Mouse (Mus musculus) CH12.LX (cell line): Measurements from ENCODE around the gene Hist1h4a. TPM values are rescaled to one million over a fixed set of nuclear protein-coding genes. Genes with fewer than 3 reads are reported as not detected.

ENCODE experiments used
- DNase-seq: peaks from one replicate; pipeline ENCODE4 v3.0.0-alpha.2; 2013; ENCODE audit errors: extremely low read depth
- H3K27ac ChIP-seq: 2 replicates; pipeline ENCODE4 v1.5.1; 2012; ENCODE audit warnings: low read depth, mild to moderate bottlenecking, control low read depth, moderate library complexity; ENCODE audit not compliant: insufficient read depth
- H3K27me3 ChIP-seq: replicated peaks from 2 replicates; pipeline ENCODE3; 2012; ENCODE audit warnings: inconsistent platforms
- H3K36me3 ChIP-seq, 2 experiments: replicated peaks in 1 of 2; 2 replicates each; pipeline versions ENCODE3 to v1.6.1; 2012; ENCODE audit warnings: inconsistent platforms in 1 of 2, low read length in 1 of 2, mild to moderate bottlenecking in 1 of 2, mixed read lengths in 1 of 2, moderate library complexity in 1 of 2; ENCODE audit not compliant: control insufficient read depth in 1 of 2, insufficient read depth in 1 of 2
- H3K4me1 ChIP-seq, 2 experiments: 2 replicates each; pipeline ENCODE4 v1.6.1; 2012; ENCODE audit warnings: inconsistent platforms in 1 of 2, moderate library complexity in 1 of 2; ENCODE audit not compliant: insufficient read depth in 2 of 2, control insufficient read depth in 1 of 2
- H3K4me2 ChIP-seq: 2 replicates; pipeline ENCODE4 v1.6.1; 2012; ENCODE audit warnings: low read depth, mild to moderate bottlenecking, control low read depth; ENCODE audit not compliant: poor library complexity, insufficient read depth, severe bottlenecking
- H3K4me3 ChIP-seq, 3 experiments: fragments of 150-350 bp in 1 of 3; sonication (generic) in 1 of 3; replicated peaks in 1 of 3; 2 replicates each; pipeline versions ENCODE3 to v1.5.1; 2011 to 2012; ENCODE audit warnings: low read depth in 2 of 3, low read length in 2 of 3, mild to moderate bottlenecking in 2 of 3, moderate library complexity in 2 of 3, control low read depth in 1 of 3, improper control_type of control experiment in 1 of 3, inconsistent platforms in 1 of 3, mixed read lengths in 1 of 3; ENCODE audit not compliant: poor library complexity in 1 of 3
- H3K79me2 ChIP-seq: replicated peaks from 2 replicates; pipeline ENCODE4 v1.6.1; 2012; ENCODE audit warnings: mild to moderate bottlenecking, moderate library complexity; ENCODE audit not compliant: control insufficient read depth, poor library complexity, insufficient read depth, severe bottlenecking; ENCODE audit errors: extremely low read depth
- H3K9ac ChIP-seq: 2 replicates; pipeline ENCODE4 v1.6.1; 2012; ENCODE audit warnings: low read depth, mild to moderate bottlenecking, control low read depth, moderate library complexity; ENCODE audit not compliant: insufficient read depth
- H3K9me3 ChIP-seq: replicated peaks from 2 replicates; pipeline ENCODE3; 2012; ENCODE audit warnings: low read length, inconsistent platforms, mixed read lengths
- BHLHE40 ChIP-seq: IDR thresholded peaks from 2 replicates; pipeline ENCODE4 v1.6.1; 2011; ENCODE audit warnings: mild to moderate bottlenecking, low read depth, low read length, improper control_type of control experiment
- CHD1 ChIP-seq: IDR thresholded peaks from 2 replicates; pipeline ENCODE4 v1.6.1; 2012; ENCODE audit warnings: low read depth, low read length, improper control_type of control experiment, inconsistent platforms
- CHD2 ChIP-seq: IDR thresholded peaks from 2 replicates; pipeline ENCODE4 v1.6.1; 2011; ENCODE audit warnings: low read length, improper control_type of control experiment
- E2F4 ChIP-seq: IDR thresholded peaks from 2 replicates; pipeline ENCODE4 v1.6.1; 2011; ENCODE audit warnings: low read depth, low read length, improper control_type of control experiment; ENCODE audit not compliant: insufficient replicate concordance
- ELF1 ChIP-seq: IDR thresholded peaks from 2 replicates; pipeline ENCODE4 v1.6.1; 2014; ENCODE audit warnings: low read depth, mild to moderate bottlenecking, inconsistent platforms, low read length, improper control_type of control experiment
- EP300 ChIP-seq: IDR thresholded peaks from 2 replicates; pipeline ENCODE4 v1.6.1; 2011; ENCODE audit warnings: low read length, improper control_type of control experiment
- GABPA ChIP-seq: IDR thresholded peaks from 2 replicates; pipeline ENCODE4 v1.6.1; 2012; ENCODE audit warnings: low read depth, low read length, improper control_type of control experiment, inconsistent platforms; ENCODE audit not compliant: insufficient replicate concordance
- HCFC1 ChIP-seq: IDR thresholded peaks from 2 replicates; pipeline ENCODE4 v1.6.1; 2012; ENCODE audit warnings: low read depth, mild to moderate bottlenecking, inconsistent platforms, low read length, improper control_type of control experiment
- JUN ChIP-seq: IDR thresholded peaks from 2 replicates; pipeline ENCODE4 v1.6.1; 2011; ENCODE audit warnings: low read depth, mild to moderate bottlenecking, low read length, improper control_type of control experiment, moderate library complexity; ENCODE audit not compliant: insufficient read depth
- KAT2A ChIP-seq: IDR thresholded peaks from 2 replicates; pipeline ENCODE4 v1.6.1; 2012; ENCODE audit warnings: low read length, improper control_type of control experiment, inconsistent platforms; ENCODE audit not compliant: insufficient replicate concordance
- MAFK ChIP-seq: IDR thresholded peaks from 2 replicates; pipeline ENCODE4 v1.6.1; 2011; ENCODE audit warnings: low read length, improper control_type of control experiment; ENCODE audit not compliant: insufficient replicate concordance
- MAX ChIP-seq: IDR thresholded peaks from 2 replicates; pipeline ENCODE4 v1.6.1; 2011; ENCODE audit warnings: low read length, improper control_type of control experiment
- MAZ ChIP-seq: IDR thresholded peaks from 2 replicates; pipeline ENCODE4 v1.6.1; 2012; ENCODE audit warnings: low read depth, mild to moderate bottlenecking, inconsistent platforms, low read length, improper control_type of control experiment, moderate library complexity
- MEF2A ChIP-seq: IDR thresholded peaks from 2 replicates; pipeline ENCODE4 v1.6.1; 2014; ENCODE audit warnings: low read depth, mild to moderate bottlenecking, inconsistent platforms, low read length, improper control_type of control experiment, borderline replicate concordance
- MYC ChIP-seq: IDR thresholded peaks from 2 replicates; pipeline ENCODE4 v1.6.1; 2011; ENCODE audit warnings: low read depth, mild to moderate bottlenecking, improper control_type of control experiment, low read length
- NELFE ChIP-seq: IDR thresholded peaks from 2 replicates; pipeline ENCODE4 v1.6.1; 2011; ENCODE audit warnings: low read depth, low read length, improper control_type of control experiment
- NRF1 ChIP-seq: IDR thresholded peaks from 2 replicates; pipeline ENCODE4 v1.6.1; 2014; ENCODE audit warnings: low read depth, mild to moderate bottlenecking, inconsistent platforms, low read length, improper control_type of control experiment, moderate library complexity
- PAX5 ChIP-seq: IDR thresholded peaks from 2 replicates; pipeline ENCODE4 v1.6.1; 2012; ENCODE audit warnings: low read length, inconsistent platforms, mixed read lengths
- POLR2A ChIP-seq: IDR thresholded peaks from 2 replicates; pipeline ENCODE4 v1.6.1; 2011; ENCODE audit warnings: low read depth, mild to moderate bottlenecking, improper control_type of control experiment, low read length
- POLR2AphosphoS2 ChIP-seq: IDR thresholded peaks from 2 replicates; pipeline ENCODE4 v1.6.1; 2011; ENCODE audit warnings: low read depth, low read length, improper control_type of control experiment
- RCOR1 ChIP-seq: conservative IDR thresholded peaks from 2 replicates; pipeline ENCODE4 v1.6.1; 2012; ENCODE audit warnings: low read depth, mild to moderate bottlenecking, inconsistent platforms, low read length, improper control_type of control experiment
- SIN3A ChIP-seq: IDR thresholded peaks from 2 replicates; pipeline ENCODE4 v1.6.1; 2012; ENCODE audit warnings: low read length, improper control_type of control experiment, inconsistent platforms
- SMC3 ChIP-seq: IDR thresholded peaks from 2 replicates; pipeline ENCODE4 v1.6.1; 2011; ENCODE audit warnings: low read depth, low read length, improper control_type of control experiment
- TBP ChIP-seq: conservative IDR thresholded peaks from 2 replicates; pipeline ENCODE4 v1.6.1; 2011; ENCODE audit warnings: low read depth, low read length, improper control_type of control experiment
- TCF12 ChIP-seq: IDR thresholded peaks from 2 replicates; pipeline ENCODE4 v1.6.1; 2014; ENCODE audit warnings: low read depth, mild to moderate bottlenecking, inconsistent platforms, low read length, improper control_type of control experiment
- UBTF ChIP-seq: IDR thresholded peaks from 2 replicates; pipeline ENCODE4 v1.6.1; 2012; ENCODE audit warnings: low read depth, mild to moderate bottlenecking, inconsistent platforms, low read length, improper control_type of control experiment, moderate library complexity
- USF2 ChIP-seq: conservative IDR thresholded peaks from 2 replicates; pipeline ENCODE4 v1.6.1; 2011; ENCODE audit warnings: low read depth, low read length, improper control_type of control experiment
- ZC3H11A ChIP-seq: IDR thresholded peaks from 2 replicates; pipeline ENCODE4 v1.6.1; 2012; ENCODE audit warnings: low read depth, mild to moderate bottlenecking, inconsistent platforms, low read length, improper control_type of control experiment
- ZKSCAN1 ChIP-seq: IDR thresholded peaks from 2 replicates; pipeline ENCODE4 v1.6.1; 2012; ENCODE audit warnings: low read depth, inconsistent platforms, low read length, improper control_type of control experiment, borderline replicate concordance
- ZMIZ1 ChIP-seq: IDR thresholded peaks from 2 replicates; pipeline ENCODE4 v1.6.1; 2012; ENCODE audit warnings: low read depth, mild to moderate bottlenecking, inconsistent platforms, low read length, improper control_type of control experiment
- ZNF384 ChIP-seq: IDR thresholded peaks from 2 replicates; pipeline ENCODE4 v1.6.1; 2012; ENCODE audit warnings: low read depth, low read length, improper control_type of control experiment, inconsistent platforms
- dilution Hi-C: fragments of 300-500 bp; cut with MboI; formaldehyde crosslinking; loops from 2 replicates; pipeline ENCODE4 v1.14.3; 2020; ENCODE audit warnings: low sequenced_read_pairs; ENCODE audit not compliant: extremely low pct_unique_long_range_greater_than_20kb, extremely low pct_ligation_motif_present
- in situ Hi-C: fragments of 300-500 bp; cut with MboI; formaldehyde crosslinking; loops from 3 replicates; pipeline ENCODE4 v1.14.3; 2019; ENCODE audit warnings: low sequenced_read_pairs, low pct_ligation_motif_present, low pct_unique_long_range_greater_than_20kb, mixed read lengths
- polyA plus RNA-seq: library from polyadenylated mRNA; unstranded; fragments of >175 nt; gene quantifications from 2 replicates; pipeline ENCODE4 v1.2.1, GENCODE M21; 2012; ENCODE audit warnings: low read depth; ENCODE audit not compliant: insufficient read length
- total RNA-seq, 2 experiments: library from RNA; depleted of rRNA; stranded (reverse); fragments of 300-350 nt in 1 of 2; fragments of >200 nt in 1 of 2; gene quantifications; 2 replicates each; pipeline ENCODE4 v1.2.3; 2012 to 2014

Gene Hist1h4a
- total and polyA plus RNA-seq, 3 experiments, result 4.4 to 1,215 (median 18.4) TPM

DNA sequence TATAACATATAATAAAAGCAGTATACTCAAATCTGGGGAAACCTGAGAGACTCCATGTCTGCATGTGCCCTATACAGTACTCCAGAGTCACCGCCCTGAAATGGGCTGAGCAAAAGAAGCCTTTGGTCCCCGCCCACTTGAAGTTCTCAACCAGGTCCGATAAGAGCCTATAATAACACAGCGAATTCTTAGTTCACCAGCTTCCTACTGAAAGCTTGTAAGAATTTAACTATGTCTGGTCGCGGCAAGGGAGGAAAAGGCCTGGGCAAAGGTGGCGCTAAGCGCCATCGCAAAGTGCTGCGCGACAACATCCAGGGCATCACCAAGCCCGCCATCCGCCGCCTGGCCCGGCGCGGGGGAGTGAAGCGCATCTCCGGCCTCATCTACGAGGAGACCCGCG, 4.2 kb downstream of the Hist1h4a start, which contains the start of gene Hist1h4b:
TSS of gene Hist1h4b (plus strand) at position 224 of the 400 bp plus-strand sequence.
- Histone ChIP-seq H3K4me1 (peaks cover 3 to 44% of the 10 kb centered on the region in 2 experiments; a peak in 3 of 4 replicates), H3K36me3 (no peaks in the 10 kb centered on the region), H3K79me2 (no peaks in the 10 kb centered on the region), H3K27me3 (no peaks in the 10 kb centered on the region), H3K4me2 (peak within 1 kb of the TSS; percentile 98), H3K9ac (peak within 1 kb of the TSS; percentile 90), H3K9me3 (no peaks in the 10 kb centered on the region), H3K4me3 (peak within 1 kb of the TSS; percentile 1 to 51 (median 35)), H3K27ac (peak within 1 kb of the TSS; percentile 86)
- DNase-seq, result peak; percentile 97
- in situ Hi-C loops (loop anchor here (25.0 kb wide), 1 partner anchor 1719 kb away; the partner anchor contains the start of genes Hist1h2ag, Hist1h2ah, Hist1h2bj and Hist1h2bk), dilution Hi-C loops (no loop called here)
- TF ChIP-seq E2F4, result peak; percentile 82; the same call in 1 of the 2 replicates
- TF ChIP-seq USF2, result no peak
- TF ChIP-seq MAX, result no peak
- peak; percentile 98; the same call in 1 of the 2 replicates for TF ChIP-seq POLR2A
- no peak for TF ChIP-seq ZNF384
- TF ChIP-seq CHD2, result no peak
- TF ChIP-seq ELF1, result no peak
- TF ChIP-seq NELFE, result peak; percentile 100
- peak; percentile 99 for TF ChIP-seq TBP
- TF ChIP-seq NRF1, result no peak
- no peak for TF ChIP-seq KAT2A
- TF ChIP-seq POLR2AphosphoS2, result peak; percentile 98
- TF ChIP-seq SMC3, result no peak
- no peak for TF ChIP-seq ZKSCAN1
- no peak for TF ChIP-seq EP300
- TF ChIP-seq MEF2A, result peak; percentile 15; the same call in 1 of the 2 replicates
- TF ChIP-seq HCFC1, result peak; percentile 83
- TF ChIP-seq UBTF, result no peak; the same call in none of the 2 replicates
- TF ChIP-seq JUN, result no peak
- TF ChIP-seq BHLHE40, result peak; percentile 55; the same call in 1 of the 2 replicates
- peak; percentile 92 for TF ChIP-seq RCOR1
- no peak for TF ChIP-seq MAFK
- peak; percentile 99 for TF ChIP-seq ZMIZ1
- TF ChIP-seq ZC3H11A, result no peak
- TF ChIP-seq PAX5, result no peak
- TF ChIP-seq CHD1, result no peak
- TF ChIP-seq MYC, result peak; percentile 26; the same call in 1 of the 2 replicates
- no peak for TF ChIP-seq GABPA
- TF ChIP-seq MAZ, result no peak
- peak; percentile 89 for TF ChIP-seq TCF12
- TF ChIP-seq SIN3A, result peak; percentile 89; the same call in 1 of the 2 replicates
